Mouse (Mus musculus) liver, postnatal 0 days (tissue): ENCODE results near the gene Acaca.

Experiments used
- CTCF ChIP-seq: sonication (generic); IDR thresholded peaks from 2 replicates; pipeline ENCODE4 v1.5.1; 2016; ENCODE audit warnings: antibody characterized with exemption, low read depth
- EP300 ChIP-seq: IDR thresholded peaks from 2 replicates; pipeline ENCODE4 v1.6.1; 2016; ENCODE audit warnings: antibody characterized with exemption, low read depth, mild to moderate bottlenecking

- no peak for TF ChIP-seq CTCF
- TF ChIP-seq EP300, result no peak
Observed at GRCm38 (mm10) chr11:84145201-84145798, 15.8 kb downstream of the Acaca start.
